Mouse (Mus musculus) splenic B cell, adult 2 months (primary cell): ENCODE measurements around the gene Elovl4.

ENCODE experiments used
- DNase-seq: peaks from one replicate; pipeline ENCODE4 v3.0.0-alpha.2; 2011; ENCODE audit warnings: low read depth, low spot score
- H3K27me3 ChIP-seq: 2 replicates; pipeline ENCODE4 v1.6.1; 2012; ENCODE audit warnings: mild to moderate bottlenecking, low read length, moderate library complexity, mixed read lengths; ENCODE audit not compliant: control insufficient read depth, poor library complexity, insufficient read depth, severe bottlenecking
- H3K36me3 ChIP-seq: 2 replicates; pipeline ENCODE4 v1.6.1; 2012; ENCODE audit warnings: mild to moderate bottlenecking, low read length, moderate library complexity, mixed read lengths; ENCODE audit not compliant: control insufficient read depth, poor library complexity, insufficient read depth, severe bottlenecking

The Elovl4 gene

GRCm38 (mm10) chr9:83805977-83806815 lies at the start of gene Elovl4:
TSS of gene Elovl4 (minus strand) at chr9:83806277.
- Histone ChIP-seq H3K27me3 (no peaks in the 10 kb centered on the region; the same call in 1 of the 2 replicates), H3K36me3 (no peaks in the 10 kb centered on the region)
- DNase-seq = peak; percentile 58

GRCm38 (mm10) chr9:83852464-83852863 lies 46.4 kb upstream of the Elovl4 start:
- DNase-seq = no peak
- Histone ChIP-seq H3K27me3 (no peaks in the 10 kb centered on the region), H3K36me3 (no peaks in the 10 kb centered on the region)

GRCm38 (mm10) chr9:83834748-83835313 lies 28.8 kb upstream of the Elovl4 start:
- DNase-seq = peak; percentile 4
- Histone ChIP-seq H3K27me3 (no peaks in the 10 kb centered on the region), H3K36me3 (no peaks in the 10 kb centered on the region)

DNA sequence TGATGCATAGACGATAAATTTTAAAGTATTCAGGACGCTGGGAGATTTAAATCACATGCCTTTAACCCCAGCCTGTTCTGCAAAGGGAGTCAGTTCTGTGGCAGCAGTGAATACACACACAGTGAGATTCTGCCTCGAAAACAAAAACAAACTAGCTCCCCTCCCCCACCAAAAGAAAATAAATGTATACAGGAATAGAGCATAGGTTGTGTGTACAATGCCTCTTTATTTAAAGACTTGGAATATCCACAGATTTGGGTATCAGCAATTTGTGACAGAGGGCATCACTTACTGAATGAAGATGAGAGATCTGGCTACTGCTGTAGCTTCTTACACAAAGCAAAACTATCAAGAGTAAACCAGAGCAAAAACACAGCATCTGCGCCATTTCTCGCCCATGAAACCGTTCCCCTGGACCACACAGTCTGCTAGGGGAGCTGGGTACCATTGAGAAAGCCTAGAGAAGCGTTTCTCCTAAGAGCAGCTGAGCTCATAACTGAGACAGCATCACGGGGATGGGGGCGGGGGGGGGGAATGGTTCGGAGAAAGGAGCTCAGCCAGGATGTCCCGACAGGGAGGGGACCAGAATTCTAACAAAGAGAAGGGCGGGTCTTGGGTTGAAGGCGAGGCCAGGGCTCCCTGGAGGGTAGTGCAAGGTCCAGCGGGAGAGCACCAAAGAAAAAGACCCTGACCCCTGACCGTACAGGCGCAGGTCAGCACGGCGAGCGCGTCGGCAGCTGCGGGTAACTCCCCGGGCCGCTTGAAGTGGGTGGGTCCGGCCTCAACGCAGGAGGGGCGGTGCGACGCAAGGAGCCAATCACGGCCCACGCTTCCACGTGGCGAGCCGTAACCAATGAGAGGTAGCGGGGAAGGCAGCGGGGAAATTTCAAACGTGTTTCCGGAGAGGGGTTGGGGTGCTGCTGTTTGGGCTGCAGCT lies 28.0 kb upstream of the Elovl4 start, which contains the start of gene Ttk:
TSS of gene Ttk (plus strand) at position 879 of the 937 bp plus-strand sequence.
- H3K27me3 ChIP-seq = no peaks in the 10 kb centered on the region
- no peaks in the 10 kb centered on the region for H3K36me3 ChIP-seq
- peak; percentile 93 for DNase-seq

DNA sequence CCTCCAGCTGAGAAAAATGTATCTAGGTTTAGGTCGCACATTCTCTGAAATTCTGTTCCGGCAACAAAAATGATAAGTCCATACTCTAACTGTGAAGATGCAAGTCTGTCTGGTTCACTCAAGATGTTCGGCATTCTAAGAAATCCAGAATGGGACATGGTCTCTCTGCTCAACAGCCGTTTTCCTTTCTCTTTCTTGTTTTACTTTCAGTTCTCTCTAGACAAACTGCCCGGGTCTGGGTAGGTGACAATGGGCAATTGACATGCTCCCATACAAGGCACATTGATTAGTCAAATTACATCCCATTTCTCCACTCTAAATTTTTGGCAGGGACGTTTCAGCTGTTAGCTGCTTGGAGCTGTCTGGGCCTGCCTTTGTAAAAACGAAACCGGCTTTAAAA lies 25.1 kb upstream of the Elovl4 start:
- Histone ChIP-seq H3K36me3 (no peaks in the 10 kb centered on the region), H3K27me3 (no peaks in the 10 kb centered on the region)
- DNase-seq = peak; percentile 44

GRCm38 (mm10) chr9:83829896-83830295 lies 23.8 kb upstream of the Elovl4 start:
- DNase-seq = no peak
- Histone ChIP-seq H3K27me3 (no peaks in the 10 kb centered on the region), H3K36me3 (no peaks in the 10 kb centered on the region)

GRCm38 (mm10) chr9:83822925-83823324 lies 16.8 kb upstream of the Elovl4 start:
- no peaks in the 10 kb centered on the region for H3K27me3 ChIP-seq
- DNase-seq = no peak
- H3K36me3 ChIP-seq = no peaks in the 10 kb centered on the region

- Histone ChIP-seq H3K36me3 (no peaks in the 10 kb centered on the region), H3K27me3 (no peaks in the 10 kb centered on the region)
- no peak for DNase-seq
Measured at GRCm38 (mm10) chr9:83820976-83821375, 14.9 kb upstream of the Elovl4 start.

DNA sequence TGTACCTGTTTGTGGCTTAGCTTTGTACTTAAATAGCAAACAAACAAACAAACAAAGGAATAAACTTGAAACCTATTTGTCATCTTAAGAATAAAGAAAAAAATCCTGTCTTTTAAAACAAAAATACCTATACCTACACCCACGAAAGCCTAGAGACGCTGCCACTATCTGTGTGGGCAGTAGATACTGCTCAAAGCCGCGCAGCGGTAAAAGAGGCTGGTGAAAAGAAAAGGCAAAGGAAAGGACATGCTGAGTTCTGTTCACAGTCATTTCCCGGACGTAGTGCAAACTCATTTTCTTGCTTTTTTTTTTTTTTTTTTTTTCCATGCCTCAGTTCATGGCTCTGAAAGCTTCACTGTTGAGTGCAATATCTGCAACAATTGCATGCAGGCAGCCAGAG lies 13.1 kb upstream of the Elovl4 start:
- H3K36me3 ChIP-seq = no peaks in the 10 kb centered on the region
- no peaks in the 10 kb centered on the region for H3K27me3 ChIP-seq
- no peak for DNase-seq

- no peaks in the 10 kb centered on the region; the same call in 1 of the 2 replicates for H3K27me3 ChIP-seq
- DNase-seq = peak; percentile 77
- H3K36me3 ChIP-seq = no peaks in the 10 kb centered on the region
Measured at GRCm38 (mm10) chr9:83807562-83807961, 1.5 kb upstream of the Elovl4 start.

GRCm38 (mm10) chr9:83805164-83805976 lies 707 bp downstream of the Elovl4 start:
- peak; percentile 25 for DNase-seq
- H3K36me3 ChIP-seq = no peaks in the 10 kb centered on the region
- no peaks in the 10 kb centered on the region; the same call in 1 of the 2 replicates for H3K27me3 ChIP-seq

DNA sequence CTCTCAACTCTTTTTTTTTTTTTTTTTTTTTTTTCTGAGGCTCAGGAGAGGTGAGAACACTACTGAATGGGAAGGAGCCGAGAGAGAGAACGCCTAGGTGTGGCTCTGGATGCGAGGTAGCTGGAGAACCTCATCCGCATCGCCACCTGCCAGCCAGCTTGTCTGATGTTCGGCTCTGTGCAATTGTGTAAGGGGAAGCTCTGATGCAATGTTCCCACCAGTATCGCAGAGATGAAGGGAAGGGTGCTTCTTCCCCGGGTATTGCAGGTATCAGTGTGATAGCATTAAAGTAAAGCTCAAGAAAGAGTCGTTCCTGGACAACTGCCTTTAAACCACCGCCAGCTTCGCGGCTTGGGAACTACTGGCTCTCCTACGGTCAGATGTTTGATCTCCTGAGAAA lies 1.7 kb downstream of the Elovl4 start:
- H3K27me3 ChIP-seq = no peaks in the 10 kb centered on the region; the same call in 1 of the 2 replicates
- no peak for DNase-seq

GRCm38 (mm10) chr9:83797898-83798297 lies 8.2 kb downstream of the Elovl4 start:
- no peak for DNase-seq
- Histone ChIP-seq H3K36me3 (no peaks in the 10 kb centered on the region), H3K27me3 (no peaks in the 10 kb centered on the region; the same call in 1 of the 2 replicates)

More for the DNA sequence above, 1.7 kb downstream of the Elovl4 start:
- H3K36me3 ChIP-seq = no peaks in the 10 kb centered on the region

DNA sequence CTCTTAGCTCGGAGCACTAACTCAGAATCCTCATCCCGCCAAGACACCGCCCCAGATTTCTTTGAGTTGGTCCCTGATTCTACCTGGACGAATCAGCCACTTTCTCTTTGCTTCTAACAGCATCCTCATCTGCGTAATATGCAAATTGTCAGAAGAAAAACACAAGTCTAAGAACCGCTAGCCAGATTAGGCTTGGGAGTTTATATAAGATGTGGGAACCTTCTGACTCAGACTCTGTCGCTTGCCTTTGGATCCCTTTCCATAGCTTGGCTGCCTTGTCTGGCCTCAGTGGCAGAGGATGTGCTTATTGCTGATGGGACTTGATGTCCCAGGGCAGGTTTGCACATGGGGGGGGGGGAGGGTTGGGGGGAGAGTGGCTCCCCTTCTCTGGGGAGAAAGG lies 9.2 kb downstream of the Elovl4 start:
- no peak for DNase-seq
- no peaks in the 10 kb centered on the region; the same call in 1 of the 2 replicates for H3K27me3 ChIP-seq
- H3K36me3 ChIP-seq = no peaks in the 10 kb centered on the region
